Mouse (Mus musculus) megakaryocyte, embryonic 14.5 days (primary cell): ENCODE measurements around the gene Il34.

Source experiments
- FLI1 ChIP-seq: IDR thresholded peaks from 2 replicates; pipeline ENCODE4 v1.6.1; 2012; ENCODE audit warnings: low read length, inconsistent platforms, mixed read lengths
- GATA1 ChIP-seq: IDR thresholded peaks from 3 replicates; pipeline ENCODE4 v1.6.1; 2012; ENCODE audit warnings: mixed read lengths, low read length, inconsistent platforms, borderline replicate concordance

- TF ChIP-seq GATA1 (no peak), FLI1 (no peak)
These were observed 11.8 kb downstream of the Il34 start for GRCm38 (mm10) chr8:110793936-110794335.
